ENCODE assay signal across 8 mouse cellular contexts in the genomic region with DNA sequence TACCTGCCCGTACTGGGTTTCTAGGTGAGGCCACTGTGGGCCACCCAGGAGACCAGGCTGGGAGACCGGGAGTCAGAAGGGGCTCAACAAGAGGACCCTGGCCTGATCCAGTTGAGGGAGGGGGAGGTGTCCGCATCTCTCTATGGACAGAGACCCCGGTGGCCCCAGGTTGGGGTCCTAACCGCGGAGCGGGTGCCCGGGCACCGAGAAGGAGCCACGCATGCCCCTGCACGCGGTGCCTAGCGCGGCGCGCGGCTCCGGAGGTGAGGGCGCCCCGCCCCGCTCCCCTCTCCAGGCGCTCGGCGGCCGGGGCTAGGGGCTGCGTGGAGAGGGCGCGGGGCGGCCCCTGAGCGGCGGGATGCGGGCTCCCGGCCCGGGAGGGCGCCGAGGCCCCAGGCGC. TPM values are rescaled to one million over a fixed set of nuclear protein-coding genes. Genes with fewer than 3 reads are reported as not detected.
DNase-seq lines count a peak whose midpoint lies in the region; ATAC-seq and TF ChIP-seq lines count a peak whose summit lies in the region.

Gene Mpped1 (plus strand): TSS at position 81 of the 400 bp plus-strand sequence.

- H3K27me3 ChIP-seq in heart, embryonic 13.5 days (replicated peaks), result peaks cover 99% of the 10 kb centered on the region
- peaks cover 12% of the 10 kb centered on the region; the same call in 1 of the 2 replicates for H3K27me3 ChIP-seq in hindbrain, embryonic 15.5 days
- H3K27me3 ChIP-seq in liver, postnatal 0 days (ENCODE audit: insufficient read depth, low read length), result peaks cover 33% of the 10 kb centered on the region

- peak within 1 kb of the TSS; percentile 60 for H3K4me3 ChIP-seq in heart, embryonic 13.5 days
- peak within 1 kb of the TSS; percentile 64 for H3K4me3 ChIP-seq in hindbrain, embryonic 15.5 days
- no peak within 1 kb of the TSS for H3K4me3 ChIP-seq in liver, postnatal 0 days (ENCODE audit: low read depth, low read length)

- TF ChIP-seq EP300 in liver, postnatal 0 days (IDR thresholded peaks at IDR 0.05; ENCODE audit: low read depth), result no peak

- H3K36me3 ChIP-seq in heart, embryonic 13.5 days, result no peaks in the 10 kb centered on the region
- no peaks in the 10 kb centered on the region for H3K36me3 ChIP-seq in hindbrain, embryonic 15.5 days
- no peaks in the 10 kb centered on the region for H3K36me3 ChIP-seq in liver, postnatal 0 days (replicated peaks; ENCODE audit: insufficient read depth, low read length)

- DNase-seq in heart, adult 9 months (ENCODE audit: low spot score in 2 of 2), result no peak
- DNase-seq in ZHBTc4 (ENCODE audit: low read depth, low spot score), result peak; percentile 43
- no peak for DNase-seq in liver, postnatal 0 days
- no peak for DNase-seq in T-cell, adult 2 months (ENCODE audit: low spot score)
- DNase-seq in right cerebral cortex, adult 18-20 months, result no peak
- DNase-seq in spleen, postnatal 4 days (ENCODE audit: low spot score in 2 of 2), result no peak

- TF ChIP-seq CTCF in liver, postnatal 0 days (IDR thresholded peaks at IDR 0.05; ENCODE audit: low read depth), result no peak

- peak within 1 kb of the TSS; percentile 84 for H3K4me2 ChIP-seq in heart, embryonic 13.5 days
- H3K4me2 ChIP-seq in hindbrain, embryonic 15.5 days, result peak within 1 kb of the TSS; percentile 97
- H3K4me2 ChIP-seq in liver, postnatal 0 days (ENCODE audit: low read depth, low read length), result peak within 1 kb of the TSS; percentile 18; the same call in 1 of the 2 replicates

- ATAC-seq in heart, embryonic 13.5 days (ENCODE audit: extremely low read depth, insufficient number of reproducible peaks, low FRiP score, low TSS enrichment), result no peak
- ATAC-seq in hindbrain, embryonic 15.5 days (ENCODE audit: low FRiP score, low read depth), result peak; percentile 44; the same call in 1 of the 2 replicates
- ATAC-seq in liver, postnatal 0 days, result no peak

- H3K4me1 ChIP-seq in heart, embryonic 13.5 days, result peaks cover 11% of the 10 kb centered on the region
- peaks cover 17% of the 10 kb centered on the region for H3K4me1 ChIP-seq in hindbrain, embryonic 15.5 days (replicated peaks)
- no peaks in the 10 kb centered on the region for H3K4me1 ChIP-seq in liver, postnatal 0 days (ENCODE audit: insufficient read depth)

- WGBS in heart, embryonic 13.5 days, result 4% methylated on average over 34 of the region's 37 CpGs
- 3% methylated on average over 28 of the region's 37 CpGs for WGBS in hindbrain, embryonic 15.5 days
- WGBS in liver, postnatal 0 days (ENCODE audit: insufficient replicate concordance), result 11% methylated on average over 11 of the region's 37 CpGs

- no peaks in the 10 kb centered on the region for H3K9me3 ChIP-seq in heart, embryonic 13.5 days
- H3K9me3 ChIP-seq in hindbrain, embryonic 15.5 days, result no peaks in the 10 kb centered on the region
- H3K9me3 ChIP-seq in liver, postnatal 0 days (ENCODE audit: low read length), result no peaks in the 10 kb centered on the region

- H3K9ac ChIP-seq in heart, embryonic 13.5 days, result peak within 1 kb of the TSS; percentile 68
- peak within 1 kb of the TSS; percentile 64 for H3K9ac ChIP-seq in hindbrain, embryonic 15.5 days
- no peak within 1 kb of the TSS for H3K9ac ChIP-seq in liver, postnatal 0 days (replicated peaks)

- no peak within 1 kb of the TSS for H3K27ac ChIP-seq in heart, embryonic 13.5 days (replicated peaks)
- no peak within 1 kb of the TSS for H3K27ac ChIP-seq in hindbrain, embryonic 15.5 days (replicated peaks)
- H3K27ac ChIP-seq in liver, postnatal 0 days (ENCODE audit: low read depth), result no peak within 1 kb of the TSS

RNA-seq across cellular contexts. Expression of gene Mpped1, which starts in this region (rescaled TPM):
- polyA plus RNA-seq in heart, embryonic 13.5 days (2015; fragmentation: Nextera tagmentation; extraction: Ambion mirVana), result 0.14 and 0.41 TPM in 2 replicates
- polyA plus RNA-seq in hindbrain, embryonic 15.5 days (2015; fragmentation: Nextera tagmentation; extraction: Ambion mirVana), result 17.7 and 25.5 TPM in 2 replicates
- not detected in 2 replicates for polyA plus RNA-seq in liver, postnatal 0 days (2015; fragmentation: Nextera tagmentation; extraction: Ambion mirVana)

Comparison
In these comparisons a context has a peak if more than half of its experiments do, and no peak if none do; other contexts are left out.
1. RNA of gene Mpped1 (polyA plus RNA-seq): 17.7 to 25.5 TPM in hindbrain, embryonic 15.5 days; 0.14 to 0.41 TPM in heart, embryonic 13.5 days and not detected in liver, postnatal 0 days; every median in the first group is over 10 times any median in the second.
2. H3K4me2 ChIP-seq: peak in every context shown above with its lines; median percentile 97 in hindbrain, embryonic 15.5 days; 84 in heart, embryonic 13.5 days; 18 in liver, postnatal 0 days.